In genomic region chr14:45325471-45325870, GRCm38 (mm10) we compare ENCODE assay signal across 10 mouse cellular contexts. TPM values are rescaled to one million over a fixed set of nuclear protein-coding genes. Genes with fewer than 3 reads are reported as not detected.
DNase-seq lines count a peak whose midpoint lies in the region; TF ChIP-seq lines count a peak whose summit lies in the region.
"Had no signal": no experiment of that assay in that cellular context is flagged by ENCODE, and none has a peak within 500 bp of the region (broad histone marks: within the 10 kb centered on the region; RNA-seq: fewer than 3 reads in every experiment).

No protein-coding gene starts in this region.

- no peak overlapping the region for H3ac ChIP-seq in C2C12 (ENCODE audit: control insufficient read depth, insufficient read length, low read depth)

- H3K79me2 ChIP-seq in C2C12 (ENCODE audit: control insufficient read depth, insufficient read depth): peaks cover 10% of the 10 kb centered on the region

- intact Hi-C loops in gastrocnemius, postnatal 36 days (cut with DNase I): no loop called here

- H3K36me3 ChIP-seq in C2C12 (ENCODE audit: control insufficient read depth, insufficient read depth): no peaks in the 10 kb centered on the region
- H3K36me3 ChIP-seq: heart, embryonic 15.5 days had no signal

- peaks cover 9% of the 10 kb centered on the region for H3K79me3 ChIP-seq in C2C12 (ENCODE audit: low read depth)

- H3K4me3 ChIP-seq in C2C12 (ENCODE audit: insufficient read depth, poor library complexity, severe bottlenecking): no peak overlapping the region
- H3K4me3 ChIP-seq: heart, embryonic 15.5 days had no signal

- no peaks in the 10 kb centered on the region for H3K27me3 ChIP-seq in C2C12 (ENCODE audit: control insufficient read depth, insufficient read depth, insufficient read length)
- H3K27me3 ChIP-seq: heart, embryonic 15.5 days had no signal

- TF ChIP-seq CTCF in C2C12 (IDR thresholded peaks at IDR 0.05; ENCODE audit: control insufficient read depth, insufficient read depth, insufficient read length): no peak

- DNase-seq in heart, adult 11 months: peak; percentile 83
- DNase-seq in heart, adult 8-10 months (ENCODE audit: low spot score): no peak
- peak; percentile 71 for DNase-seq in brain, adult 2 months (ENCODE audit: low read depth, low spot score)
- peak; percentile 84 for DNase-seq in lung, postnatal 36 days
- DNase-seq in gastrocnemius, postnatal 36 days: no peak
- no peak for DNase-seq in heart, postnatal 4 days
- DNase-seq in embryo, embryonic 11 days: no peak
- DNase-seq: thymus, adult 18-20 months had no signal

TF ChIP-seq in C2C12, 6 proteins besides CTCF, POLR2A, EP300 and RAD21:
- TF ChIP-seq FOSL1 (IDR thresholded peaks at IDR 0.05; ENCODE audit: insufficient read depth, low read length, poor library complexity, severe bottlenecking) (no peak), MYOG (IDR thresholded peaks at IDR 0.05; ENCODE audit: control insufficient read depth, extremely low read depth, insufficient read length) (no peak), USF1 (IDR thresholded peaks at IDR 0.05; ENCODE audit: low read depth) (no peak), MYOD1 (IDR thresholded peaks at IDR 0.05; ENCODE audit: control insufficient read depth, insufficient read length, low read depth) (no peak), MAX (IDR thresholded peaks at IDR 0.05) (no peak), CEBPB (IDR thresholded peaks at IDR 0.05; ENCODE audit: low read depth) (peak; percentile 83)

RNA-seq across cellular contexts. Expression of gene Psmc6, which starts 4.1 kb away (rescaled TPM):
- 100 to 1,000 TPM in 1 of 4 experiments, 10 to 100 TPM in 3; 94.8 to 106 (median 95.4) TPM for total RNA-seq in heart, adult 8-10 months (2022)
- polyA plus RNA-seq in C2C12 (2012; fragmentation: generic; extraction: Trizol): 47.5 TPM
- total RNA-seq in gastrocnemius, postnatal 36 days (2021): 100 to 1,000 TPM in 1 of 2 experiments, 10 to 100 TPM in 1; 87.4 to 103 TPM
- 100 to 1,000 TPM; 117 to 118 TPM for total RNA-seq in heart, postnatal 4 days (2021)

RNA-seq across cellular contexts. Expression of gene Ero1l, which starts 6.9 kb away (rescaled TPM):
- total RNA-seq in heart, adult 8-10 months (2022): 10 to 100 TPM; 17.3 to 26.7 (median 19.2) TPM
- 9.0 TPM for polyA plus RNA-seq in C2C12 (2012; fragmentation: generic; extraction: Trizol)
- 1 to 10 TPM; 3.7 to 7.3 TPM for total RNA-seq in gastrocnemius, postnatal 36 days (2021)
- total RNA-seq in heart, postnatal 4 days (2021): 10 to 100 TPM; 25.7 to 25.8 TPM

RNA-seq across cellular contexts. Expression of gene Styx, which starts 25.4 kb away (rescaled TPM):
- total RNA-seq in heart, adult 8-10 months (2022): 10 to 100 TPM; 19.9 to 32.3 (median 29.2) TPM
- 6.7 TPM for polyA plus RNA-seq in C2C12 (2012; fragmentation: generic; extraction: Trizol)
- 10 to 100 TPM; 57.6 to 61.3 TPM for total RNA-seq in gastrocnemius, postnatal 36 days (2021)
- 10 to 100 TPM; 45.4 to 57.1 TPM for total RNA-seq in heart, postnatal 4 days (2021)

Comparison
In these comparisons a context has a peak if more than half of its experiments do, and no peak if none do; other contexts are left out.
1. DNase-seq: peak in heart, adult 11 months (single experiment), brain, adult 2 months (single experiment) and lung, postnatal 36 days (single experiment); none in heart, adult 8-10 months (single experiment), gastrocnemius, postnatal 36 days (0 of 2), heart, postnatal 4 days (single experiment) and embryo, embryonic 11 days (single experiment).